Mouse (Mus musculus): ENCODE results near the gene Fbxo30.
"Not testable (repeated sequence)": the region's sequence is repeated elsewhere in the genome, so short reads cannot be mapped to it uniquely, and the experiment has no call there.

- TF ChIP-seq POLR2A (IDR thresholded peaks at IDR 0.05; ENCODE audit: borderline replicate concordance, control insufficient read depth, low read depth, low read length); CTCF (IDR thresholded peaks at IDR 0.05; ENCODE audit: control insufficient read depth, insufficient read depth, low read length): not testable (repeated sequence)
Observed at GRCm38 (mm10) chr10:11242988-11243387, 38.1 kb upstream of the Fbxo30 start.
